Mouse (Mus musculus) neural tube, embryonic 12.5 days (tissue): ENCODE data around the gene Ptpra. TPM values are rescaled to one million over a fixed set of nuclear protein-coding genes. Genes with fewer than 3 reads are reported as not detected.
"Not testable (repeated sequence)": the region's sequence is repeated elsewhere in the genome, so short reads cannot be mapped to it uniquely, and the experiment has no call there.

ENCODE experiments used
- ATAC-seq: fragments of 200-750 bp; cut with Nextera tagmentation; 2 replicates; pipeline ENCODE4 v1.8.0; 2017; ENCODE audit warnings: low read depth, mild to moderate bottlenecking, moderate TSS enrichment, moderate library complexity; ENCODE audit not compliant: low FRiP score
- H3K27ac ChIP-seq: fragments of 300-500 bp; sonication (generic); 2 replicates; pipeline ENCODE4 v1.5.1; 2016
- H3K27me3 ChIP-seq: fragments of 300-500 bp; sonication (generic); replicated peaks from 2 replicates; pipeline ENCODE4 v1.6.1; 2016; ENCODE audit warnings: mild to moderate bottlenecking
- H3K36me3 ChIP-seq: fragments of 300-500 bp; sonication (generic); 2 replicates; pipeline ENCODE4 v1.6.1; 2016; ENCODE audit warnings: mild to moderate bottlenecking
- H3K4me1 ChIP-seq: fragments of 300-500 bp; sonication (generic); 2 replicates; pipeline ENCODE4 v1.6.1; 2016
- H3K4me2 ChIP-seq: fragments of 300-500 bp; sonication (generic); replicated peaks from 2 replicates; pipeline ENCODE4 v1.6.1; 2016; ENCODE audit warnings: mild to moderate bottlenecking
- H3K4me3 ChIP-seq: fragments of 300-500 bp; sonication (generic); 2 replicates; pipeline ENCODE4 v1.5.1; 2016
- H3K9ac ChIP-seq: fragments of 300-500 bp; sonication (generic); 2 replicates; pipeline ENCODE4 v1.6.1; 2016; ENCODE audit warnings: mild to moderate bottlenecking
- H3K9me3 ChIP-seq: fragments of 300-500 bp; sonication (generic); 2 replicates; pipeline ENCODE4 v1.6.1; 2016; ENCODE audit warnings: mild to moderate bottlenecking
- WGBS: fragments of 180-500 bp; shearing (Covaris S2); methylation state at CpG from one replicate; pipeline ENCODE4 v1.1.7; 2016; 5-methylcytosine and 5-hydroxymethylcytosine counted together
- polyA plus RNA-seq: library from polyadenylated mRNA; unstranded; fragments of >200 nt; fragmentation: Nextera tagmentation; extraction: Ambion mirVana; gene quantifications from 2 replicates; pipeline ENCODE4 v1.2.1, GENCODE M21; 2016

The Ptpra gene
- polyA plus RNA-seq, 1 experiment from 2014 or later = 124 TPM

GRCm38 (mm10) chr2:130472908-130473510 is 22.9 kb downstream of the Ptpra start:
- H3K36me3 ChIP-seq = no peaks in the 10 kb centered on the region
- no peak overlapping the region for H3K4me3 ChIP-seq
- no peak overlapping the region for H3K27ac ChIP-seq
- peaks cover 13% of the 10 kb centered on the region; the same call in 1 of the 2 replicates for H3K4me1 ChIP-seq
- no peak for ATAC-seq
- H3K9ac ChIP-seq = no peak overlapping the region
- no peak overlapping the region for H3K4me2 ChIP-seq
- no peaks in the 10 kb centered on the region; the same call in 1 of the 2 replicates for H3K9me3 ChIP-seq
- 86% methylated on average over 8 of the region's 8 CpGs for WGBS
- no peaks in the 10 kb centered on the region for H3K27me3 ChIP-seq

- Histone ChIP-seq H3K4me1 (no peaks in the 10 kb centered on the region), H3K36me3 (no peaks in the 10 kb centered on the region), H3K4me3 (no peak overlapping the region), H3K27ac (no peak overlapping the region), H3K4me2 (no peak overlapping the region), H3K9ac (no peak overlapping the region), H3K9me3 (peaks cover 4% of the 10 kb centered on the region; the same call in 1 of the 2 replicates), H3K27me3 (no peaks in the 10 kb centered on the region)
- ATAC-seq = no peak
- WGBS = 93% methylated on average over 11 of the region's 11 CpGs
Observed at GRCm38 (mm10) chr2:130475764-130476163, 25.7 kb downstream of the Ptpra start.

GRCm38 (mm10) chr2:130476666-130477297 is 26.7 kb downstream of the Ptpra start:
- Histone ChIP-seq H3K36me3 (no peaks in the 10 kb centered on the region), H3K4me1 (no peaks in the 10 kb centered on the region), H3K27me3 (no peaks in the 10 kb centered on the region), H3K9me3 (peaks cover 4% of the 10 kb centered on the region; the same call in 1 of the 2 replicates), H3K9ac (no peak overlapping the region), H3K4me2 (no peak overlapping the region), H3K27ac (no peak overlapping the region), H3K4me3 (no peak overlapping the region)
- ATAC-seq = no peak
- 64% methylated on average over 6 of the region's 6 CpGs for WGBS

- Histone ChIP-seq H3K9me3 (peaks cover 4% of the 10 kb centered on the region; the same call in 1 of the 2 replicates), H3K4me3 (no peak overlapping the region), H3K36me3 (no peaks in the 10 kb centered on the region), H3K9ac (no peak overlapping the region), H3K4me1 (0 out of 2 replicates have a peak, but pooled peaks cover 4% of the 10 kb centered on the region), H3K4me2 (no peak overlapping the region), H3K27me3 (no peaks in the 10 kb centered on the region), H3K27ac (no peak overlapping the region)
- WGBS = 95% methylated on average over 4 of the region's 4 CpGs
- ATAC-seq = no peak
Observed at GRCm38 (mm10) chr2:130482177-130482576, 32.1 kb downstream of the Ptpra start.

- Histone ChIP-seq H3K36me3 (no peaks in the 10 kb centered on the region), H3K4me2 (no peak overlapping the region), H3K9me3 (peaks cover 4% of the 10 kb centered on the region; the same call in 1 of the 2 replicates), H3K27ac (no peak overlapping the region), H3K4me1 (0 out of 2 replicates have a peak, but pooled peaks cover 4% of the 10 kb centered on the region), H3K27me3 (no peaks in the 10 kb centered on the region), H3K9ac (no peak overlapping the region), H3K4me3 (no peak overlapping the region)
- WGBS = 46% methylated on average over 3 of the region's 3 CpGs
- ATAC-seq = no peak
Observed at GRCm38 (mm10) chr2:130482700-130483099, 32.6 kb downstream of the Ptpra start.

GRCm38 (mm10) chr2:130484206-130484605 is 34.1 kb downstream of the Ptpra start:
- no peak for ATAC-seq
- no peaks in the 10 kb centered on the region for H3K27me3 ChIP-seq
- no peaks in the 10 kb centered on the region for H3K9me3 ChIP-seq
- 0 out of 2 replicates have a peak, but pooled peaks cover 4% of the 10 kb centered on the region for H3K4me1 ChIP-seq
- no peaks in the 10 kb centered on the region for H3K36me3 ChIP-seq
- no peak overlapping the region for H3K9ac ChIP-seq
- 93% methylated on average over 1 of the region's 1 CpGs for WGBS
- H3K4me3 ChIP-seq = no peak overlapping the region
- no peak overlapping the region for H3K4me2 ChIP-seq
- H3K27ac ChIP-seq = no peak overlapping the region

- no peaks in the 10 kb centered on the region for H3K36me3 ChIP-seq
- H3K27me3 ChIP-seq = no peaks in the 10 kb centered on the region
- H3K9ac ChIP-seq = no peak overlapping the region
- H3K4me3 ChIP-seq = no peak overlapping the region
- 69% methylated on average over 2 of the region's 2 CpGs for WGBS
- H3K9me3 ChIP-seq = no peaks in the 10 kb centered on the region
- H3K4me1 ChIP-seq = peaks cover 5% of the 10 kb centered on the region
- no peak overlapping the region for H3K27ac ChIP-seq
- no peak for ATAC-seq
- no peak overlapping the region for H3K4me2 ChIP-seq
Observed at GRCm38 (mm10) chr2:130488002-130488401, 37.9 kb downstream of the Ptpra start.

GRCm38 (mm10) chr2:130488600-130488999 is 38.5 kb downstream of the Ptpra start:
- Histone ChIP-seq H3K4me3 (no peak overlapping the region), H3K36me3 (no peaks in the 10 kb centered on the region), H3K9ac (no peak overlapping the region), H3K9me3 (no peaks in the 10 kb centered on the region), H3K27me3 (no peaks in the 10 kb centered on the region), H3K27ac (no peak overlapping the region), H3K4me2 (no peak overlapping the region), H3K4me1 (peaks cover 5% of the 10 kb centered on the region)
- WGBS = 94% methylated on average over 4 of the region's 4 CpGs
- no peak for ATAC-seq

GRCm38 (mm10) chr2:130491162-130491561 is 41.1 kb downstream of the Ptpra start:
- H3K27me3 ChIP-seq = no peaks in the 10 kb centered on the region
- 0 out of 2 replicates have a peak overlapping the region, but pooled peaks have one; percentile 16 for H3K4me2 ChIP-seq
- no peaks in the 10 kb centered on the region for H3K36me3 ChIP-seq
- H3K9ac ChIP-seq = no peak overlapping the region
- WGBS = 18% methylated on average over 4 of the region's 4 CpGs
- H3K9me3 ChIP-seq = no peaks in the 10 kb centered on the region
- H3K27ac ChIP-seq = no peak overlapping the region
- H3K4me1 ChIP-seq = peaks cover 11% of the 10 kb centered on the region
- peak; percentile 70 for ATAC-seq
- H3K4me3 ChIP-seq = no peak overlapping the region

GRCm38 (mm10) chr2:130491587-130491986 is 41.5 kb downstream of the Ptpra start:
- WGBS = 4% methylated on average over 7 of the region's 7 CpGs
- H3K36me3 ChIP-seq = no peaks in the 10 kb centered on the region
- peak; percentile 83; the same call in 1 of the 2 replicates for ATAC-seq
- no peak overlapping the region for H3K27ac ChIP-seq
- H3K4me1 ChIP-seq = peaks cover 15% of the 10 kb centered on the region
- H3K4me2 ChIP-seq = 0 out of 2 replicates have a peak overlapping the region, but pooled peaks have one; percentile 16
- H3K9ac ChIP-seq = no peak overlapping the region
- H3K9me3 ChIP-seq = no peaks in the 10 kb centered on the region
- no peak overlapping the region for H3K4me3 ChIP-seq
- no peaks in the 10 kb centered on the region for H3K27me3 ChIP-seq

GRCm38 (mm10) chr2:130495114-130495513 is 45.0 kb downstream of the Ptpra start:
- not testable (repeated sequence) for ATAC-seq, H3K27me3 ChIP-seq, H3K4me3 ChIP-seq, H3K36me3 ChIP-seq, H3K4me2 ChIP-seq, H3K27ac ChIP-seq, H3K9me3 ChIP-seq, H3K9ac ChIP-seq
- WGBS = 87% methylated on average over 4 of the region's 4 CpGs
- H3K4me1 ChIP-seq = peaks cover 25% of the 10 kb centered on the region

- Histone ChIP-seq H3K27me3 (no peaks in the 10 kb centered on the region), H3K36me3 (no peaks in the 10 kb centered on the region), H3K27ac (no peak overlapping the region), H3K4me1 (peaks cover 25% of the 10 kb centered on the region), H3K9ac (no peak overlapping the region), H3K4me2 (no peak overlapping the region; the same call in 1 of the 2 replicates), H3K4me3 (no peak overlapping the region), H3K9me3 (no peaks in the 10 kb centered on the region)
- 14% methylated on average over 6 of the region's 6 CpGs for WGBS
- peak; percentile 81 for ATAC-seq
Observed at GRCm38 (mm10) chr2:130496037-130496436, 46.0 kb downstream of the Ptpra start.
